Mouse (Mus musculus) testis, adult 2 months (tissue): ENCODE data around the gene Ddx3x.

Experiments
- CTCF ChIP-seq: fragments of 200-500 bp; IDR thresholded peaks from 2 replicates; pipeline ENCODE4 v1.5.1; 2012; ENCODE audit warnings: low read depth, mild to moderate bottlenecking, inconsistent platforms, low read length, moderate library complexity; ENCODE audit not compliant: control insufficient read depth, insufficient read depth, insufficient replicate concordance
- POLR2A ChIP-seq: fragments of 200-500 bp; IDR thresholded peaks from 2 replicates; pipeline ENCODE4 v1.6.1; 2012; ENCODE audit warnings: low read depth, mild to moderate bottlenecking, inconsistent platforms, low read length, moderate library complexity; ENCODE audit not compliant: control insufficient read depth

GRCm38 (mm10) chrX:13233631-13234030, 47.1 kb upstream of the Ddx3x start:
- TF ChIP-seq CTCF, result no peak
- no peak for TF ChIP-seq POLR2A
